Mouse (Mus musculus) kidney, postnatal 0 days (tissue): ENCODE data around the gene Canx. TPM values are rescaled to one million over a fixed set of nuclear protein-coding genes. Genes with fewer than 3 reads are reported as not detected.

Experiments
- ATAC-seq: fragments of 200-750 bp; cut with Nextera tagmentation; replicated peaks from 2 replicates; pipeline ENCODE4 v1.8.0; 2017; ENCODE audit warnings: low read depth, moderate number of reproducible peaks, moderate TSS enrichment, moderate library complexity; ENCODE audit not compliant: low FRiP score
- DNase-seq: peaks from one replicate; pipeline ENCODE4 v3.0.0-alpha.2; 2016; ENCODE audit warnings: low spot score
- H3K27ac ChIP-seq: fragments of 300-500 bp; sonication (generic); 2 replicates; pipeline ENCODE4 v1.5.1; 2014; ENCODE audit warnings: mild to moderate bottlenecking
- H3K27me3 ChIP-seq: fragments of 300-500 bp; sonication (generic); 2 replicates; pipeline ENCODE4 v1.6.1; 2014; ENCODE audit warnings: low read length, mixed read lengths; ENCODE audit not compliant: insufficient read depth
- H3K36me3 ChIP-seq: fragments of 300-500 bp; sonication (generic); 2 replicates; pipeline ENCODE4 v1.6.1; 2014; ENCODE audit warnings: low read length, mixed read lengths; ENCODE audit not compliant: insufficient read depth
- H3K4me1 ChIP-seq: fragments of 300-500 bp; sonication (generic); replicated peaks from 2 replicates; pipeline ENCODE4 v1.6.1; 2014; ENCODE audit warnings: antibody characterized with exemption, low read length, mixed read lengths; ENCODE audit not compliant: insufficient read depth
- H3K4me2 ChIP-seq: fragments of 300-500 bp; sonication (generic); 2 replicates; pipeline ENCODE4 v1.6.1; 2014; ENCODE audit warnings: mild to moderate bottlenecking, low read length, moderate library complexity, mixed read lengths
- H3K4me3 ChIP-seq: fragments of 300-500 bp; sonication (generic); replicated peaks from 2 replicates; pipeline ENCODE4 v1.5.1; 2014; ENCODE audit warnings: low read depth, low read length
- H3K9ac ChIP-seq: fragments of 300-500 bp; sonication (generic); 2 replicates; pipeline ENCODE4 v1.6.1; 2014; ENCODE audit warnings: low read depth, low read length
- H3K9me3 ChIP-seq: fragments of 300-500 bp; sonication (generic); replicated peaks from 2 replicates; pipeline ENCODE4 v1.6.1; 2016; ENCODE audit warnings: low read length, inconsistent platforms, mixed read lengths
- CTCF ChIP-seq: IDR thresholded peaks from 2 replicates; pipeline ENCODE4 v1.5.1; 2016; ENCODE audit warnings: antibody characterized with exemption, low read depth, mild to moderate bottlenecking, moderate library complexity
- WGBS: fragments of 180-500 bp; shearing (Covaris S2); extraction: QIAGEN DNeasy Blood & Tissue Kit; methylation state at CpG from one replicate; pipeline ENCODE4 v1.1.7; 2014; 5-methylcytosine and 5-hydroxymethylcytosine counted together
- polyA plus RNA-seq: library from polyadenylated mRNA; unstranded; fragments of >200 nt; fragmentation: Nextera tagmentation; extraction: Ambion mirVana; gene quantifications from 2 replicates; pipeline ENCODE4 v1.2.1, GENCODE M21; 2015

The Canx gene
- polyA plus RNA-seq, 1 experiment from 2014 or later, result 302 TPM

DNA sequence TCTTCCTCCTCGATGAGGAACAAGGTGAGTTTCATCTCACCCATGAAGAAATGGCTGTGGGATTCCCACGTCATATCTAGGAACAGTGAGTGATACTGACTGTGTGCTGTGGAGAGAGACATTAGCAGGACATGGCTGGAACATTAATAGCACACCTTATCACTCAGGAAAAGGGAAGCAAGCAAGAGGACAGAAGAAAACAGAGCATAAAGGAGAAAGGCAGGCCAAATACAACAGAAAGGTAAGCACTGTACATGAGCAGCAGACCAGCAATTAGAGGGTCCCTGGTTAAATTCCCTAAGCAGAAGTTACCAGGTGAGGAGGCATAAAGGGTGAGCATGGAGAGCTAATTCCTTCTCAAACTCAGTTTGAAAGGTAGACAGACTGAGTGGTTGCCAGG lies 50.4 kb downstream of the Canx start:
- Histone ChIP-seq H3K4me2 (no peak overlapping the region), H3K4me3 (no peak overlapping the region), H3K9ac (no peak overlapping the region), H3K4me1 (0 out of 2 replicates have a peak, but pooled peaks cover 4% of the 10 kb centered on the region), H3K27me3 (no peaks in the 10 kb centered on the region), H3K9me3 (no peaks in the 10 kb centered on the region), H3K36me3 (0 out of 2 replicates have a peak, but pooled peaks cover 3% of the 10 kb centered on the region), H3K27ac (no peak overlapping the region)
- no peak for TF ChIP-seq CTCF
- ATAC-seq (no peak), DNase-seq (no peak)
- WGBS, result 85% methylated on average over 2 of the region's 2 CpGs

DNA sequence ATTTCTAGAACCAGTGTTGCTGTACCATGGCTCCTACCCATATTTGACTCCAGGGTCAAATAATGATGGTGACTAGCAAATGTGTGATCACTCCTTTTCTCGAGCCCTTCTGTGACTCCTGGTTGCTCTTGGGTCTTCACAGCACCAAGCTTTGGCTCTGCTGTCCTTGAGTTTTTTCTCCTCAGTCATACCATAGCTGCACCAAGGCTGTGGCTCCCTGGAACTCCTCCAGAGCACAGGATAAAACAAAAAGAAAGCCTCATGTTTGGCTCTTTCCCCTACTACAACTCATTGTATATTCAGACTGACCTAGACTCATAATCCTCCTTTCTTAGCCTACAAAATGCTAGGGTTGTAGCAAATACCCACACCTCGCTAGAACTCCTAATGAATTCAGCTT lies 52.7 kb downstream of the Canx start:
- ATAC-seq, result no peak

DNA sequence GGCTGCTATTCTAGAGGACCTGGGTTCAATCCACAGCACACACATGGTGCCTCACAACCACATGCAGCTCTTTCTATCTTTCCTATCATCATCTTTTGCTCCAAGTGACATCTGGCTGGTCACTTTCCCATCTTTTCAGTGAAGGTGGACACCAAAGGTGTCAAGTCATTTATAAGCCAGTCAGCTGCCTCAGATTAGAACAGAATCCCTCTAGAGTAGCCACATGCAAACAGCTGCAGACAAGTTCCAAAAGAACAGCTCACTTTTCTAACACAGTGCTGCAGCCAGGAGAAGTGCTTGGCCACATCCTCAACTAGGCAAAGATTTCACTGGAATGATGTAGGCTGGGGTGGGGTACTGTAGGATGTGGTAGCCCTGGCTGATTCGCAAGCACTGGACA lies 55.6 kb downstream of the Canx start:
- TF ChIP-seq CTCF, result no peak
- H3K27me3 ChIP-seq, result no peaks in the 10 kb centered on the region
- H3K4me1 ChIP-seq, result no peaks in the 10 kb centered on the region
- H3K4me2 ChIP-seq, result no peak overlapping the region
- H3K9ac ChIP-seq, result no peak overlapping the region
- peaks cover 22% of the 10 kb centered on the region for H3K36me3 ChIP-seq
- H3K4me3 ChIP-seq, result no peak overlapping the region
- H3K27ac ChIP-seq, result no peak overlapping the region
- WGBS, result 96% methylated on average over 1 of the region's 1 CpGs
- DNase-seq (no peak), ATAC-seq (no peak)
- no peaks in the 10 kb centered on the region for H3K9me3 ChIP-seq

More for the DNA sequence above, 52.7 kb downstream of the Canx start:
- H3K4me3 ChIP-seq, result no peak overlapping the region
- no peak for TF ChIP-seq CTCF
- no peak overlapping the region for H3K9ac ChIP-seq
- H3K4me1 ChIP-seq, result 0 out of 2 replicates have a peak, but pooled peaks cover 4% of the 10 kb centered on the region
- DNase-seq, result no peak
- H3K27me3 ChIP-seq, result no peaks in the 10 kb centered on the region
- 0 out of 2 replicates have a peak, but pooled peaks cover 3% of the 10 kb centered on the region for H3K36me3 ChIP-seq
- H3K27ac ChIP-seq, result no peak overlapping the region
- no peaks in the 10 kb centered on the region for H3K9me3 ChIP-seq
- 89% methylated on average over 2 of the region's 2 CpGs for WGBS
- no peak overlapping the region for H3K4me2 ChIP-seq

DNA sequence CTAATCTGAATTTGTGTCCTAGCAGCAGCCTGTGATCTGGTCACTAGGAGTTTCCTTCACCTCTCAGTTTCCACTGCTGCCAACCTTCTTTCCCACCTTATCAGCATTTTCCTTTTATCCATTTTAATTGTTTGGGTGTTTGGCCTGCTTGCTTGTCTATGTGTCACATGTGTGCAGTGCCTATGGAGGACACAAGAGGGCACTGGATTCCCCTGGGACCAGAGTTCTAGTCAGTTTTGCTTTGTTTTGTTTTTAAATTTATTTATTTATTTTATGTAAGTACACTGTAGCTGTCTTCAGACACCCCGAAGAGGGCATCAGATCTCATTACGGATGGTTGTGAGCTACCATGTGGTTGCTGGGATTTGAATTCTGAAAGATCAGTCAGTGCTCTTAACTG lies 56.3 kb downstream of the Canx start:
- no peak overlapping the region for H3K4me3 ChIP-seq
- H3K4me1 ChIP-seq, result no peaks in the 10 kb centered on the region
- H3K9me3 ChIP-seq, result no peaks in the 10 kb centered on the region
- no peak overlapping the region for H3K27ac ChIP-seq
- no peaks in the 10 kb centered on the region for H3K27me3 ChIP-seq
- DNase-seq (peak; percentile 60), ATAC-seq (no peak)
- H3K4me2 ChIP-seq, result no peak overlapping the region
- TF ChIP-seq CTCF, result peak; percentile 66
- H3K9ac ChIP-seq, result no peak overlapping the region
- WGBS, result 80% methylated on average over 2 of the region's 2 CpGs
- H3K36me3 ChIP-seq, result peaks cover 30% of the 10 kb centered on the region

DNA sequence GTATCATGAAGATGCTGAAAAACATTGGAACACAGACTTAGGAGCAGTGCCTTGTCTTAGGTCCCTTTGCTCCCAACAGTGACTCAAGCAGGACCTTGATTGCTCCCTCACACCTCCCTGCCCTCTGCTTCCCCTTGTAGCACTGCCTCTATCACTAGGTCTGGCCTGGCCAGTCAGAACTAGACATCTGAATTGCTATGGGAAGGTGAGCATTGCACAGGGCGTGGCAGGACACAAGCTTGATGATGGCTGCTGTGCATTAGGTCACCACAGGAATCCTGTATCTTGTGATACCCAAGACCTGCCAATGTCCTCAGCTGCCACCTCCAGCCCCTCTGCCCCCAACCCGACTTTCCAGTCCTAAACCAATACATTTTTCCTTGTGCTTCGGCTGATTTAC lies 58.5 kb downstream of the Canx start:
- no peaks in the 10 kb centered on the region for H3K27me3 ChIP-seq
- H3K9ac ChIP-seq, result no peak overlapping the region
- no peak for DNase-seq
- H3K4me1 ChIP-seq, result no peaks in the 10 kb centered on the region
- peaks cover 44% of the 10 kb centered on the region for H3K36me3 ChIP-seq
- WGBS, result 90% methylated on average over 3 of the region's 3 CpGs
- no peaks in the 10 kb centered on the region for H3K9me3 ChIP-seq
- H3K27ac ChIP-seq, result no peak overlapping the region
- no peak overlapping the region for H3K4me3 ChIP-seq
- no peak overlapping the region for H3K4me2 ChIP-seq
- no peak for ATAC-seq
- no peak for TF ChIP-seq CTCF

DNA sequence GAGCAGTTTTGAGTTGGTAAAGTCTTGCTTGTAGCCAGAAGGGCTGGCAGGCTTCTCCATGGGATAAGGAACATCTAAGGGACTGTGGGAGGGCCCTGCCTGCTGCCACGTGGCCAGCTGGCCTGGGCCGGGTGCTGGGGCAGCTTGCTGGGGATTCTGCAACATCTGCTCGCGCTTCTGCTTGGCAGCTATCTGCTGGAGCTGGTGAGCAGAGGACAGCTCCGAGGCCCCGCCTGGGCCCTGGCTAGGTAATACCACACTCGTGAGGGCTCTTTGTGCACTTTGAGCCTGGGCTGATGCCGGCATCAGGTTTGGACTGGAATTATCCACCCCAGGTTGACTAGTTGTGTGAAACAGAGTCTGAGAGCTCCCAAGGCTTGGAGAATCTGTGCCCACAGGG lies 59.5 kb downstream of the Canx start:
- Histone ChIP-seq H3K4me1 (no peaks in the 10 kb centered on the region), H3K27ac (peak overlapping the region; percentile 62; the same call in 1 of the 2 replicates), H3K4me2 (no peak overlapping the region), H3K36me3 (peaks cover 52% of the 10 kb centered on the region), H3K4me3 (no peak overlapping the region), H3K9ac (no peak overlapping the region), H3K9me3 (no peaks in the 10 kb centered on the region), H3K27me3 (no peaks in the 10 kb centered on the region)
- ATAC-seq (peak; percentile 87), DNase-seq (no peak)
- no peak for TF ChIP-seq CTCF
- 87% methylated on average over 8 of the region's 8 CpGs for WGBS

DNA sequence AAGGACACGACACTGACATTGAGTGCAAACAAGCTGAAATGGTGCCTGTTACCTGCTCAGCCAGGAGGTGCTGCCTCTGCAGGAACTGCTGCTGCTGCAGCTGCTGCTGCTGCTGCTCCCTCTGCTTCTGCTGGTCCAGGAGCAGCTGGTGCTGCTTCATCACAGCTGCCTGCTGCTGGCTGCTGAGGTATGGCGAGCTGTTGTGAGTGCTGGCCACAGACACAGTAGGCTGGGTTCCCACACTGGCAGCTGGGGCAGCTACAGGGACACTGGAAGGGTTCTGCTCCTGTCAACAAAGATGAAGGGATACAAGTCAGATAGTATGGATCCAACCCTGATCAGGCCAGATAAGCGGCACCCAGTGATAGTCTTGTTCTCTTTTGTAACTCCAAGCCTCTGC lies 62.3 kb downstream of the Canx start:
- Histone ChIP-seq H3K9me3 (no peaks in the 10 kb centered on the region), H3K36me3 (peaks cover 66% of the 10 kb centered on the region), H3K4me2 (no peak overlapping the region), H3K4me1 (no peaks in the 10 kb centered on the region), H3K4me3 (no peak overlapping the region), H3K27me3 (no peaks in the 10 kb centered on the region), H3K9ac (no peak overlapping the region), H3K27ac (no peak overlapping the region)
- 91% methylated on average over 3 of the region's 3 CpGs for WGBS
- ATAC-seq, result no peak
- TF ChIP-seq CTCF, result no peak
- no peak for DNase-seq
